ENCODE assay signal across 24 mouse cellular contexts in genomic region chr1:52465830-52466229, GRCm38 (mm10). TPM values are rescaled to one million over a fixed set of nuclear protein-coding genes. Genes with fewer than 3 reads are reported as not detected.
DNase-seq lines count a peak whose midpoint lies in the region; ATAC-seq and TF ChIP-seq lines count a peak whose summit lies in the region.
"Had no signal": no experiment of that assay in that cellular context is flagged by ENCODE, and none has a peak within 500 bp of the region (broad histone marks: within the 10 kb centered on the region; RNA-seq: fewer than 3 reads in every experiment).

No protein-coding gene starts in this region.

- TF ChIP-seq CTCF in left cerebral cortex, adult 2 months (IDR thresholded peaks at IDR 0.05), result no peak
- TF ChIP-seq CTCF in cortical plate, adult 2 months (IDR thresholded peaks at IDR 0.05; ENCODE audit: extremely low read depth, insufficient read depth, low read length), result no peak

- TF ChIP-seq POLR2A in cortical plate, adult 2 months (IDR thresholded peaks at IDR 0.05; ENCODE audit: extremely low read depth, insufficient read depth, low read length), result no peak

- H3K36me3 ChIP-seq in liver, embryonic 15.5 days (replicated peaks), result peaks cover 29% of the 10 kb centered on the region
- H3K36me3 ChIP-seq: forebrain, embryonic 10.5 days had no signal

- WGBS in liver, embryonic 15.5 days (ENCODE audit: insufficient replicate concordance), result 67% methylated on average over 3 of the region's 3 CpGs

- no peak overlapping the region for H3K4me2 ChIP-seq in liver, embryonic 15.5 days
- H3K4me2 ChIP-seq: embryonic facial prominence, embryonic 15.5 days; heart, embryonic 11.5 days; heart, embryonic 15.5 days; hindbrain, embryonic 13.5 days had no signal

- H3K9ac ChIP-seq in liver, embryonic 15.5 days, result no peak overlapping the region
- H3K9ac ChIP-seq: embryonic facial prominence, embryonic 15.5 days; heart, embryonic 15.5 days; hindbrain, embryonic 13.5 days had no signal

- intact Hi-C loops in left cerebral cortex, adult 2 months (cut with DNase I), result loop anchor here (1.0 to 10.0 kb wide), 5 partner anchors 35 to 311 kb away; partner anchors contain the start of gene Nab1
- intact Hi-C loops in left cerebral cortex, postnatal 25 days (cut with DNase I), result loop anchor here (2.0 to 5.0 kb wide), 2 partner anchors 36 to 135 kb away; partner anchors contain the start of gene Nab1

- no peaks in the 10 kb centered on the region for H3K27me3 ChIP-seq in liver, embryonic 15.5 days
- H3K27me3 ChIP-seq: CH12.LX; embryonic facial prominence, embryonic 15.5 days; heart, embryonic 15.5 days; hindbrain, embryonic 13.5 days; Patski had no signal

- ATAC-seq in liver, embryonic 15.5 days (ENCODE audit: insufficient read depth), result peak; percentile 79
- ATAC-seq in megakaryocyte-erythroid progenitor cell, adult 5-6 weeks (replicated peaks; ENCODE audit: low FRiP score, low TSS enrichment, poor library complexity, severe bottlenecking), result no peak
- ATAC-seq: activated CD4-positive, CD25-positive, alpha-beta regulatory T cell, adult 4 months; forebrain, embryonic 14.5 days; Patski had no signal

- H3K27ac ChIP-seq in left cerebral cortex, adult 2 months, result peak overlapping the region; percentile 41
- peak overlapping the region; percentile 65 for H3K27ac ChIP-seq in cortical plate, adult 2 months (ENCODE audit: insufficient read depth, low read length)
- peak overlapping the region; percentile 65 for H3K27ac ChIP-seq in liver, embryonic 15.5 days (replicated peaks)
- H3K27ac ChIP-seq: embryonic facial prominence, embryonic 15.5 days; forebrain, embryonic 10.5 days; heart, adult 2 months; heart, embryonic 15.5 days; hindbrain, embryonic 13.5 days had no signal

- no peak overlapping the region for H3K4me3 ChIP-seq in left cerebral cortex, adult 2 months
- no peak overlapping the region for H3K4me3 ChIP-seq in cortical plate, adult 2 months (ENCODE audit: insufficient read depth, low read length)
- no peak overlapping the region for H3K4me3 ChIP-seq in liver, embryonic 15.5 days (replicated peaks)
- H3K4me3 ChIP-seq: embryonic facial prominence, embryonic 15.5 days; erythroblast, embryonic 14.5 days; forebrain, embryonic 10.5 days; heart, adult 2 months; heart, embryonic 15.5 days; hindbrain, embryonic 13.5 days had no signal

- H3K9me3 ChIP-seq in liver, embryonic 15.5 days (replicated peaks), result no peaks in the 10 kb centered on the region
- H3K9me3 ChIP-seq: embryonic facial prominence, embryonic 15.5 days; forebrain, embryonic 10.5 days; heart, embryonic 15.5 days; hindbrain, embryonic 13.5 days had no signal

- no peak for DNase-seq in left cerebral cortex, adult 2 months (ENCODE audit: extremely low spot score in 1 of 2, low spot score in 2 of 2)
- DNase-seq in left cerebral cortex, postnatal 25 days (ENCODE audit: low spot score in 2 of 2), result no peak
- no peak for DNase-seq in adrenal gland, postnatal 4 days (ENCODE audit: low spot score in 2 of 2)
- DNase-seq: adrenal gland, adult 2 months; adrenal gland, postnatal 25 days; cerebellum, adult 2 months; cerebellum, postnatal 10 days; embryo, embryonic 11 days; gastrocnemius, postnatal 10 days; heart, adult 2 months; heart, postnatal 14 days had no signal

- H3K4me1 ChIP-seq in cortical plate, adult 2 months (ENCODE audit: control insufficient read depth, insufficient read depth, low read length), result peaks cover 5% of the 10 kb centered on the region; the same call in 1 of the 2 replicates
- H3K4me1 ChIP-seq in liver, embryonic 15.5 days (replicated peaks), result peaks cover 7% of the 10 kb centered on the region
- H3K4me1 ChIP-seq: heart, embryonic 15.5 days had no signal

RNA-seq across cellular contexts. Expression of gene Nab1, which starts 34.6 kb away (rescaled TPM):
- 10 to 100 TPM; 35.3 to 39.2 TPM for total RNA-seq in left cerebral cortex, adult 2 months (2021)
- total RNA-seq in left cerebral cortex, postnatal 25 days (2021), result 10 to 100 TPM; 25.6 to 26.2 TPM
- polyA plus RNA-seq in cortical plate, adult 2 months (2012; rRNA removed), result 15.6 and 15.8 TPM in 2 replicates
- 15.5 and 18.2 TPM in 2 replicates for polyA plus RNA-seq in liver, embryonic 15.5 days (2015; fragmentation: Nextera tagmentation; extraction: Ambion mirVana)
- 11.5 and 12.1 TPM in 2 replicates for total RNA-seq in megakaryocyte-erythroid progenitor cell, adult 5-6 weeks (2014; fragmentation: Nextera tagmentation)
- 22.5 and 29.8 TPM in 2 replicates for total RNA-seq in megakaryocyte-erythroid progenitor cell, adult 5-6 weeks (2017)
- total RNA-seq in adrenal gland, postnatal 4 days (2021), result 10 to 100 TPM; 50.6 to 54.3 TPM
